Mouse (Mus musculus) bone marrow, adult 2 months (tissue): ENCODE results near the gene Gm29094.
"Not testable (repeated sequence)": the region's sequence is repeated elsewhere in the genome, so short reads cannot be mapped to it uniquely, and the experiment has no call there.

Source experiments
- CTCF ChIP-seq: fragments of 200-500 bp; IDR thresholded peaks from 2 replicates; pipeline ENCODE4 v1.5.1; 2011; ENCODE audit warnings: low read length, control low read depth; ENCODE audit not compliant: control insufficient read depth, insufficient read depth
- POLR2A ChIP-seq: fragments of 200-500 bp; IDR thresholded peaks from 2 replicates; pipeline ENCODE4 v1.6.1; 2011; ENCODE audit warnings: low read depth, mild to moderate bottlenecking, control low read depth, low read length, borderline replicate concordance; ENCODE audit not compliant: control insufficient read depth

- TF ChIP-seq CTCF, POLR2A: not testable (repeated sequence)
Measured at GRCm38 (mm10) chr9:89210353-89211064, 11.3 kb downstream of the Gm29094 start, which contains the start of gene Mthfs.
